Mouse (Mus musculus): ENCODE results near the gene Apbb1. TPM values are rescaled to one million over a fixed set of nuclear protein-coding genes. Genes with fewer than 3 reads are reported as not detected.
A peak's percentile ranks its signal among the peaks of the same experiment; 100 is the strongest.

Apbb1 gene
- polyA plus RNA-seq, 1 experiment from 2014 or later: 17.1 TPM

- no peak overlapping the region for H3K27ac ChIP-seq (ENCODE audit: low read depth, low read length)
- H3K9ac ChIP-seq (ENCODE audit: low read depth, low read length): no peak overlapping the region
- WGBS: 29% methylated on average over 7 of the region's 7 CpGs
- ATAC-seq (replicated peaks; ENCODE audit: low FRiP score) (no peak), DNase-seq (ENCODE audit: low spot score) (no peak)
- no peaks in the 10 kb centered on the region for H3K27me3 ChIP-seq (replicated peaks; ENCODE audit: control insufficient read depth, insufficient read depth, low read length)
- no peak overlapping the region for H3K4me2 ChIP-seq
- no peaks in the 10 kb centered on the region for H3K9me3 ChIP-seq (ENCODE audit: control insufficient read depth, low read length)
- no peaks in the 10 kb centered on the region for H3K4me1 ChIP-seq (replicated peaks; ENCODE audit: control insufficient read depth, insufficient read depth, low read length)
- H3K36me3 ChIP-seq (ENCODE audit: control insufficient read depth, insufficient read depth, low read length): no peaks in the 10 kb centered on the region
- no peak overlapping the region for H3K4me3 ChIP-seq (ENCODE audit: low read depth, low read length)
These were observed 12.9 kb downstream of the Apbb1 start for GRCm38 (mm10) chr7:105568583-105568982.

GRCm38 (mm10) chr7:105565071-105565836 lies 16.2 kb downstream of the Apbb1 start:
- no peak overlapping the region for H3K27ac ChIP-seq (ENCODE audit: low read depth, low read length)
- WGBS: 75% methylated on average over 17 of the region's 17 CpGs
- H3K4me2 ChIP-seq: no peak overlapping the region
- no peaks in the 10 kb centered on the region for H3K4me1 ChIP-seq (replicated peaks; ENCODE audit: control insufficient read depth, insufficient read depth, low read length)
- H3K27me3 ChIP-seq (replicated peaks; ENCODE audit: control insufficient read depth, insufficient read depth, low read length): no peaks in the 10 kb centered on the region
- H3K9ac ChIP-seq (ENCODE audit: low read depth, low read length): no peak overlapping the region
- DNase-seq (ENCODE audit: low spot score) (no peak), ATAC-seq (replicated peaks; ENCODE audit: low FRiP score) (no peak)
- no peak overlapping the region for H3K4me3 ChIP-seq (ENCODE audit: low read depth, low read length)
- no peaks in the 10 kb centered on the region for H3K36me3 ChIP-seq (ENCODE audit: control insufficient read depth, insufficient read depth, low read length)
- no peaks in the 10 kb centered on the region for H3K9me3 ChIP-seq (ENCODE audit: control insufficient read depth, low read length)

- no peak for ATAC-seq (replicated peaks; ENCODE audit: low FRiP score)
- Histone ChIP-seq H3K4me3 (ENCODE audit: low read depth, low read length) (no peak overlapping the region), H3K9ac (ENCODE audit: low read depth, low read length) (no peak overlapping the region), H3K27ac (ENCODE audit: low read depth, low read length) (no peak overlapping the region), H3K9me3 (ENCODE audit: control insufficient read depth, low read length) (no peaks in the 10 kb centered on the region), H3K36me3 (ENCODE audit: control insufficient read depth, insufficient read depth, low read length) (no peaks in the 10 kb centered on the region), H3K4me2 (no peak overlapping the region), H3K4me1 (replicated peaks; ENCODE audit: control insufficient read depth, insufficient read depth, low read length) (no peaks in the 10 kb centered on the region), H3K27me3 (replicated peaks; ENCODE audit: control insufficient read depth, insufficient read depth, low read length) (no peaks in the 10 kb centered on the region)
- no peak for DNase-seq (ENCODE audit: low spot score)
- WGBS: 75% methylated on average over 3 of the region's 3 CpGs
These were observed 18.1 kb downstream of the Apbb1 start for GRCm38 (mm10) chr7:105563367-105563766.

GRCm38 (mm10) chr7:105562317-105562716 lies 19.1 kb downstream of the Apbb1 start:
- H3K4me1 ChIP-seq (replicated peaks; ENCODE audit: control insufficient read depth, insufficient read depth, low read length): no peaks in the 10 kb centered on the region
- no peak overlapping the region for H3K4me2 ChIP-seq
- H3K9me3 ChIP-seq (ENCODE audit: control insufficient read depth, low read length): no peaks in the 10 kb centered on the region
- no peak overlapping the region for H3K9ac ChIP-seq (ENCODE audit: low read depth, low read length)
- no peaks in the 10 kb centered on the region for H3K27me3 ChIP-seq (replicated peaks; ENCODE audit: control insufficient read depth, insufficient read depth, low read length)
- no peak for DNase-seq (ENCODE audit: low spot score)
- H3K27ac ChIP-seq (ENCODE audit: low read depth, low read length): no peak overlapping the region
- H3K4me3 ChIP-seq (ENCODE audit: low read depth, low read length): no peak overlapping the region
- WGBS: 65% methylated on average over 3 of the region's 3 CpGs
- no peak for ATAC-seq (replicated peaks; ENCODE audit: low FRiP score)
- peaks cover 6% of the 10 kb centered on the region; the same call in 1 of the 2 replicates for H3K36me3 ChIP-seq (ENCODE audit: control insufficient read depth, insufficient read depth, low read length)

- WGBS: 87% methylated on average over 9 of the region's 9 CpGs
- Histone ChIP-seq H3K27ac (ENCODE audit: low read depth, low read length) (no peak overlapping the region), H3K4me2 (no peak overlapping the region), H3K36me3 (ENCODE audit: control insufficient read depth, insufficient read depth, low read length) (peaks cover 6% of the 10 kb centered on the region; the same call in 1 of the 2 replicates), H3K4me3 (ENCODE audit: low read depth, low read length) (no peak overlapping the region), H3K9me3 (ENCODE audit: control insufficient read depth, low read length) (no peaks in the 10 kb centered on the region), H3K4me1 (replicated peaks; ENCODE audit: control insufficient read depth, insufficient read depth, low read length) (peaks cover 9% of the 10 kb centered on the region), H3K27me3 (replicated peaks; ENCODE audit: control insufficient read depth, insufficient read depth, low read length) (no peaks in the 10 kb centered on the region), H3K9ac (ENCODE audit: low read depth, low read length) (no peak overlapping the region)
- DNase-seq (ENCODE audit: low spot score) (no peak), ATAC-seq (replicated peaks; ENCODE audit: low FRiP score) (no peak)
These were observed 22.4 kb downstream of the Apbb1 start for GRCm38 (mm10) chr7:105559016-105559415.

- H3K9me3 ChIP-seq (ENCODE audit: control insufficient read depth, low read length): no peaks in the 10 kb centered on the region
- no peak for ATAC-seq (replicated peaks; ENCODE audit: low FRiP score)
- H3K27me3 ChIP-seq (replicated peaks; ENCODE audit: control insufficient read depth, insufficient read depth, low read length): no peaks in the 10 kb centered on the region
- no peak overlapping the region for H3K4me3 ChIP-seq (ENCODE audit: low read depth, low read length)
- H3K4me2 ChIP-seq: no peak overlapping the region
- WGBS: 85% methylated on average over 11 of the region's 11 CpGs
- no peak overlapping the region for H3K27ac ChIP-seq (ENCODE audit: low read depth, low read length)
- H3K36me3 ChIP-seq (ENCODE audit: control insufficient read depth, insufficient read depth, low read length): peaks cover 6% of the 10 kb centered on the region; the same call in 1 of the 2 replicates
- H3K9ac ChIP-seq (ENCODE audit: low read depth, low read length): no peak overlapping the region
- H3K4me1 ChIP-seq (replicated peaks; ENCODE audit: control insufficient read depth, insufficient read depth, low read length): peaks cover 13% of the 10 kb centered on the region
- DNase-seq (ENCODE audit: low spot score): no peak
These were observed 23.8 kb downstream of the Apbb1 start for GRCm38 (mm10) chr7:105557671-105558070.

GRCm38 (mm10) chr7:105556406-105556805 lies 25.0 kb downstream of the Apbb1 start:
- H3K27ac ChIP-seq (ENCODE audit: low read depth, low read length): no peak overlapping the region
- H3K27me3 ChIP-seq (replicated peaks; ENCODE audit: control insufficient read depth, insufficient read depth, low read length): no peaks in the 10 kb centered on the region
- WGBS: 93% methylated on average over 8 of the region's 8 CpGs
- peaks cover 13% of the 10 kb centered on the region for H3K4me1 ChIP-seq (replicated peaks; ENCODE audit: control insufficient read depth, insufficient read depth, low read length)
- H3K4me2 ChIP-seq: no peak overlapping the region
- H3K9ac ChIP-seq (ENCODE audit: low read depth, low read length): no peak overlapping the region
- H3K9me3 ChIP-seq (ENCODE audit: control insufficient read depth, low read length): no peaks in the 10 kb centered on the region
- no peak overlapping the region for H3K4me3 ChIP-seq (ENCODE audit: low read depth, low read length)
- DNase-seq (ENCODE audit: low spot score): no peak
- peaks cover 6% of the 10 kb centered on the region; the same call in 1 of the 2 replicates for H3K36me3 ChIP-seq (ENCODE audit: control insufficient read depth, insufficient read depth, low read length)
- no peak for ATAC-seq (replicated peaks; ENCODE audit: low FRiP score)

- WGBS: 92% methylated on average over 10 of the region's 10 CpGs
These were observed 25.9 kb downstream of the Apbb1 start for GRCm38 (mm10) chr7:105555571-105555970.

More at GRCm38 (mm10) chr7:105555571-105555970, 25.9 kb downstream of the Apbb1 start:
- H3K27me3 ChIP-seq (replicated peaks; ENCODE audit: control insufficient read depth, insufficient read depth, low read length): no peaks in the 10 kb centered on the region
- ATAC-seq (replicated peaks; ENCODE audit: low FRiP score) (no peak), DNase-seq (ENCODE audit: low spot score) (no peak)
- peaks cover 6% of the 10 kb centered on the region; the same call in 1 of the 2 replicates for H3K36me3 ChIP-seq (ENCODE audit: control insufficient read depth, insufficient read depth, low read length)
- H3K9me3 ChIP-seq (ENCODE audit: control insufficient read depth, low read length): no peaks in the 10 kb centered on the region
- no peak overlapping the region for H3K27ac ChIP-seq (ENCODE audit: low read depth, low read length)
- H3K9ac ChIP-seq (ENCODE audit: low read depth, low read length): no peak overlapping the region
- peaks cover 13% of the 10 kb centered on the region for H3K4me1 ChIP-seq (replicated peaks; ENCODE audit: control insufficient read depth, insufficient read depth, low read length)
- peak overlapping the region; percentile 78 for H3K4me2 ChIP-seq
- peak overlapping the region; percentile 70 for H3K4me3 ChIP-seq (ENCODE audit: low read depth, low read length)
